In genomic region chr6:146135291-146135690, GRCm38 (mm10) we compare ENCODE assay signal across 23 mouse cellular contexts.
DNase-seq lines count a peak whose midpoint lies in the region; ATAC-seq lines count a peak whose summit lies in the region.
"Had no signal": no experiment of that assay in that cellular context is flagged by ENCODE, and none has a peak within 500 bp of the region (broad histone marks: within the 10 kb centered on the region; RNA-seq: fewer than 3 reads in every experiment).

No protein-coding gene starts in this region.

- peak; percentile 41 for DNase-seq in forebrain, embryonic 11.5 days (ENCODE audit: low spot score)
- no peak for DNase-seq in lung, postnatal 10 days
- no peak for DNase-seq in frontal cortex, postnatal 10 days (ENCODE audit: low spot score in 2 of 2)
- DNase-seq: adrenal gland, postnatal 10 days; cerebellum, adult 9-10 months; forebrain, postnatal 0 days; gastrocnemius, postnatal 25 days; kidney, adult 2 months; kidney, postnatal 14 days; layer of hippocampus, postnatal 36 days; liver, postnatal 0 days; right cerebral cortex, adult 18-20 months; thymus, postnatal 25 days had no signal

- no peak overlapping the region for H3K27ac ChIP-seq in forebrain, embryonic 11.5 days (ENCODE audit: low read depth, low read length)
- H3K27ac ChIP-seq in forebrain, embryonic 12.5 days: no peak overlapping the region
- H3K27ac ChIP-seq in neural tube, embryonic 13.5 days (replicated peaks): 0 out of 2 replicates have a peak overlapping the region, but pooled peaks have one; percentile 23
- no peak overlapping the region for H3K27ac ChIP-seq in neural tube, embryonic 15.5 days (replicated peaks)
- peak overlapping the region; percentile 71; the same call in 1 of the 2 replicates for H3K27ac ChIP-seq in midbrain, embryonic 13.5 days
- H3K27ac ChIP-seq: embryonic facial prominence, embryonic 10.5 days; limb, embryonic 12.5 days; stomach, embryonic 15.5 days had no signal

- H3K27me3 ChIP-seq in forebrain, embryonic 11.5 days (ENCODE audit: control insufficient read depth, insufficient read depth, low read length): no peaks in the 10 kb centered on the region
- no peaks in the 10 kb centered on the region for H3K27me3 ChIP-seq in forebrain, embryonic 12.5 days
- H3K27me3 ChIP-seq in neural tube, embryonic 13.5 days: no peaks in the 10 kb centered on the region
- no peaks in the 10 kb centered on the region for H3K27me3 ChIP-seq in neural tube, embryonic 15.5 days (replicated peaks)
- no peaks in the 10 kb centered on the region for H3K27me3 ChIP-seq in midbrain, embryonic 13.5 days
- H3K27me3 ChIP-seq: limb, embryonic 12.5 days; stomach, embryonic 15.5 days had no signal

- no peak for ATAC-seq in forebrain, embryonic 11.5 days (replicated peaks; ENCODE audit: low FRiP score)
- ATAC-seq in forebrain, embryonic 12.5 days (ENCODE audit: low FRiP score): no peak
- ATAC-seq in neural tube, embryonic 13.5 days (ENCODE audit: low read depth): no peak
- ATAC-seq in neural tube, embryonic 15.5 days (ENCODE audit: low FRiP score): no peak
- no peak for ATAC-seq in midbrain, embryonic 13.5 days
- ATAC-seq: forebrain, postnatal 0 days; inflammation-experienced regulatory T-cells, adult 6 months; liver, postnatal 0 days; lung, postnatal 0 days had no signal

- no peaks in the 10 kb centered on the region for H3K36me3 ChIP-seq in forebrain, embryonic 11.5 days (ENCODE audit: control insufficient read depth, insufficient read depth, low read length)
- H3K36me3 ChIP-seq in forebrain, embryonic 12.5 days (replicated peaks): no peaks in the 10 kb centered on the region
- no peaks in the 10 kb centered on the region for H3K36me3 ChIP-seq in neural tube, embryonic 13.5 days
- H3K36me3 ChIP-seq in neural tube, embryonic 15.5 days: no peaks in the 10 kb centered on the region
- H3K36me3 ChIP-seq in midbrain, embryonic 13.5 days: no peaks in the 10 kb centered on the region
- H3K36me3 ChIP-seq: embryonic facial prominence, embryonic 10.5 days; limb, embryonic 12.5 days; stomach, embryonic 15.5 days had no signal

- H3K4me1 ChIP-seq in forebrain, embryonic 11.5 days (replicated peaks; ENCODE audit: control insufficient read depth, insufficient read depth, low read length): peaks cover 3% of the 10 kb centered on the region; the same call in 1 of the 2 replicates
- peaks cover 26% of the 10 kb centered on the region for H3K4me1 ChIP-seq in forebrain, embryonic 12.5 days
- H3K4me1 ChIP-seq in neural tube, embryonic 13.5 days (replicated peaks): peaks cover 19% of the 10 kb centered on the region
- H3K4me1 ChIP-seq in neural tube, embryonic 15.5 days: peaks cover 10% of the 10 kb centered on the region
- H3K4me1 ChIP-seq in midbrain, embryonic 13.5 days (replicated peaks): peaks cover 38% of the 10 kb centered on the region
- H3K4me1 ChIP-seq: stomach, embryonic 15.5 days had no signal

- 67% methylated on average over 8 of the region's 8 CpGs for WGBS in forebrain, embryonic 11.5 days
- WGBS in forebrain, embryonic 12.5 days: 79% methylated on average over 8 of the region's 8 CpGs
- WGBS in neural tube, embryonic 13.5 days: 69% methylated on average over 8 of the region's 8 CpGs
- 73% methylated on average over 8 of the region's 8 CpGs for WGBS in neural tube, embryonic 15.5 days
- 64% methylated on average over 8 of the region's 8 CpGs for WGBS in midbrain, embryonic 13.5 days

- H3K4me3 ChIP-seq in forebrain, embryonic 11.5 days (ENCODE audit: low read depth, low read length): no peak overlapping the region
- no peak overlapping the region for H3K4me3 ChIP-seq in forebrain, embryonic 12.5 days (replicated peaks)
- no peak overlapping the region for H3K4me3 ChIP-seq in neural tube, embryonic 13.5 days
- H3K4me3 ChIP-seq in neural tube, embryonic 15.5 days (replicated peaks): no peak overlapping the region
- no peak overlapping the region for H3K4me3 ChIP-seq in midbrain, embryonic 13.5 days (replicated peaks)
- H3K4me3 ChIP-seq: embryonic facial prominence, embryonic 10.5 days; limb, embryonic 12.5 days; stomach, embryonic 15.5 days had no signal

- no peaks in the 10 kb centered on the region for H3K9me3 ChIP-seq in forebrain, embryonic 11.5 days (ENCODE audit: control insufficient read depth, low read length)
- H3K9me3 ChIP-seq in forebrain, embryonic 12.5 days: no peaks in the 10 kb centered on the region
- H3K9me3 ChIP-seq in neural tube, embryonic 13.5 days: no peaks in the 10 kb centered on the region
- no peaks in the 10 kb centered on the region for H3K9me3 ChIP-seq in neural tube, embryonic 15.5 days (replicated peaks)
- H3K9me3 ChIP-seq in midbrain, embryonic 13.5 days: no peaks in the 10 kb centered on the region
- H3K9me3 ChIP-seq: embryonic facial prominence, embryonic 10.5 days; limb, embryonic 12.5 days; stomach, embryonic 15.5 days had no signal

- H3K9ac ChIP-seq in forebrain, embryonic 11.5 days (ENCODE audit: low read length): no peak overlapping the region
- H3K9ac ChIP-seq in forebrain, embryonic 12.5 days: no peak overlapping the region
- H3K9ac ChIP-seq in neural tube, embryonic 13.5 days: no peak overlapping the region
- no peak overlapping the region for H3K9ac ChIP-seq in neural tube, embryonic 15.5 days (replicated peaks)
- no peak overlapping the region for H3K9ac ChIP-seq in midbrain, embryonic 13.5 days (replicated peaks)
- H3K9ac ChIP-seq: forebrain, postnatal 0 days; limb, embryonic 12.5 days; liver, postnatal 0 days; stomach, embryonic 15.5 days had no signal

- no peak overlapping the region for H3K4me2 ChIP-seq in forebrain, embryonic 11.5 days (ENCODE audit: low read depth, low read length, severe bottlenecking)
- no peak overlapping the region for H3K4me2 ChIP-seq in forebrain, embryonic 12.5 days
- H3K4me2 ChIP-seq in neural tube, embryonic 13.5 days: no peak overlapping the region
- H3K4me2 ChIP-seq in neural tube, embryonic 15.5 days: no peak overlapping the region
- H3K4me2 ChIP-seq in midbrain, embryonic 13.5 days (replicated peaks): no peak overlapping the region
- H3K4me2 ChIP-seq: limb, embryonic 12.5 days; liver, embryonic 11.5 days; stomach, embryonic 15.5 days had no signal

Comparison
In these comparisons a context has a peak if more than half of its experiments do, and no peak if none do; other contexts are left out.
1. H3K27ac ChIP-seq: peak in neural tube, embryonic 13.5 days (single experiment) and midbrain, embryonic 13.5 days (single experiment); none in forebrain, embryonic 11.5 days (single experiment), forebrain, embryonic 12.5 days (single experiment) and neural tube, embryonic 15.5 days (single experiment).